Mouse (Mus musculus): Measurements from ENCODE around the gene Ndufaf8. TPM values are rescaled to one million over a fixed set of nuclear protein-coding genes. Genes with fewer than 3 reads are reported as not detected.

Gene Ndufaf8
- polyA plus RNA-seq, 1 experiment from 2014 or later: 56.4 TPM

DNA sequence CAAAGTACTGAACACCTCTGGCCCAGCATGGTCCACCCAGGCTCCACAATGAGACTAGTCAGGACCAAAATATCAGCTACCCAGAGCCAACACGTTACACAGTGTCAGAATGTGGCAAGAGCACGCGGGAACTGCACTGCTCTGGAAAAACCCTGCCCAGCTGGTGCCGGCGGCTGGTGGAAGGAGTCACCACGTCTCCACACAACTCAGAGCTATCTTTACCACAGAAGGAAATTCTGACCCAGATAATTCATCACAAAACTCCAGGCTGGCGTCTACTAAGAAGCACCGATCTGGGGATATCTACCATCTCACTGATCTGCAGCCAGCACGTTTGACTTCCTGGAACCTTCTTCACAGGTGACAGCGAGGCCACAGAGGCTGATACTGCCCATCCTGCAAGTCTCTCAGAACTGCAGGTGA lies 40.6 kb downstream of the Ndufaf8 start:
- H3K27me3 ChIP-seq: no peaks in the 10 kb centered on the region
- H3K4me3 ChIP-seq: no peak overlapping the region
- no peak overlapping the region for H3K27ac ChIP-seq (replicated peaks)
- no peak for ATAC-seq (ENCODE audit: low FRiP score, low read depth)
- H3K4me2 ChIP-seq: no peak overlapping the region
- peaks cover 22% of the 10 kb centered on the region for H3K4me1 ChIP-seq (replicated peaks)
- no peaks in the 10 kb centered on the region for H3K9me3 ChIP-seq
- WGBS: 88% methylated on average over 10 of the region's 10 CpGs
- H3K36me3 ChIP-seq: peaks cover 3% of the 10 kb centered on the region
- no peak overlapping the region for H3K9ac ChIP-seq

DNA sequence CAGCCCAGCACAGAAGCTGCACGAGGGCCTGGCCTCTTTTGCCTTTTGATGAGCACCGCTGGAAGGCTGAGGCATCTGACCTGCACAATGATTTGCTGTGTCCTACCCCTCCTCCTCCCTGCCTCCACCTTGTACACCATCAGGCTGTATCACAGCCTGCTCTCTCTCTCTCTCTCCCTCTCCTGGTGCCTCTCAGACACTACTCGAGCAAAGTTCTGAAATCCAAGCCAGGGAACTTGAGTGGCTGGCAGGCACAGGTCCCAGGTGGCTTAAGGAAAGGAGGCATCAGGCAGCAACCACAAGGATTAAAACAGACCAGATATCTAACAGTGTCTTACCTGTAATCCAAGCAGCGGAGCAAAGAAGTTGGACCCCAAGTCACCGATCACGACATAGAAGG lies 41.5 kb downstream of the Ndufaf8 start:
- ATAC-seq (ENCODE audit: low FRiP score, low read depth): no peak
- no peaks in the 10 kb centered on the region for H3K27me3 ChIP-seq
- 73% methylated on average over 6 of the region's 6 CpGs for WGBS
- no peak overlapping the region for H3K27ac ChIP-seq (replicated peaks)
- no peak overlapping the region for H3K4me2 ChIP-seq
- H3K4me1 ChIP-seq (replicated peaks): peaks cover 27% of the 10 kb centered on the region
- no peaks in the 10 kb centered on the region for H3K9me3 ChIP-seq
- H3K36me3 ChIP-seq: no peaks in the 10 kb centered on the region
- no peak overlapping the region for H3K4me3 ChIP-seq
- no peak overlapping the region for H3K9ac ChIP-seq

DNA sequence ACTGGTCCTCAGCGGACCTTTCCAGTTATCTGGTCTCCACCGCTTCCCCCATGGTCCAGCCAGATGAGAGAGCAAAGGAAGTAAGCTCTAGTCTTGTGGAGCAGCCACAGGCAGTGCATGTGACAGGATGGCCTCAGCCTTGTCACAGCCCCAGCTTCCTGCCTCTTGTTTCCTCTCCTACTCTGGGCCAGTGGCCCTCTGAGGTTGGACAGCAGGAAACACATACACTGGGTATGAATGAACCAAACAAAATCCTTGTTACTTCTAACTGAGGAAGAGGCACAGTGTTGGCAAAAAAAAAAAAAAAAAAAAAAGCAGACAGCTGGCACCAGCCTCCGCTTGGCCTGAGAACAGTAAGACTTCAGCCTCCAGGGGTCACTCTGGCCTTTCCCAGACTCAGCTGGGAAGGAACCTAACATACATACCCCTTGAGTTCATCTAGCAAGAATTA lies 43.9 kb downstream of the Ndufaf8 start:
- H3K27me3 ChIP-seq: no peaks in the 10 kb centered on the region

DNA sequence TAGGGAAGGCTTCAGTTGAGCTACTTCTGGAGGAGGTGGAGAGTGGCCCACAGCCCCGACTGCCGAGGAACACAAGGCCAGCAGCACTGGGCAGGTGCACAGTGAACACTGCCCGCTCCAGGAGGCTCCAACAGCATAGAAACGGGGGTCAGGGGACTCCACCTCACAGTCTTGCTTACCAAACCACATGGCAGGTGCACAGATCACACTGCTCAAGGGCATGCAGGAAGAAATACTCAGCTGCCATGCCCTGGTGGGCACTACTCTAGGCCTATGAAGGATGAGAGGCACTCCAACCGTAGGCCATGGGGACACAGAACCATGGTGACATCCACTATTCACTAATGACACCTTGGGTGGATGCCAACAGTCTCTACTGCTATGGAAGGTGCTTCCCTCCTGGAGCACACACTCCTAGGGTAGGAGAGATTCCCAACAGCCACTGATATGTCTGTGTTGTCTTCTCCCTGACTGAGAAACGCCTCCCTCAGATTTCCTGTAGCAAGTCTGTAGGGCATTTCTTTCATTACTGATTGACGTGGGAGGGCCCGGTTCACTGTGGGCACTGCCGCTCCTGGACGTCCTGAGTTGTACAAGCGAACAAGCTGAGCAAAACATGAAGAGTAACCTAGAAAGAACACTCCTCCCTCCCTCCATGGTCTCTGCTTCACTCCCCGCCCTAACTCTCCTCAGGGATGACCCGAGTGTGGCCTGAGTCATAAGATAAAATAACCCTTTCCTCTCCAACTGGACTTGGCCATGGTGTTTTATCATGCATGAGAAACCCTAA lies 45.2 kb downstream of the Ndufaf8 start:
- ATAC-seq (ENCODE audit: low FRiP score, low read depth): no peak

More for the DNA sequence above, 43.9 kb downstream of the Ndufaf8 start:
- Histone ChIP-seq H3K4me3 (no peak overlapping the region), H3K9me3 (no peaks in the 10 kb centered on the region), H3K4me2 (no peak overlapping the region), H3K4me1 (replicated peaks) (peaks cover 13% of the 10 kb centered on the region), H3K9ac (no peak overlapping the region), H3K36me3 (no peaks in the 10 kb centered on the region), H3K27ac (replicated peaks) (peak overlapping the region; percentile 46)
- no peak for ATAC-seq (ENCODE audit: low FRiP score, low read depth)
- 72% methylated on average over 3 of the region's 3 CpGs for WGBS

DNA sequence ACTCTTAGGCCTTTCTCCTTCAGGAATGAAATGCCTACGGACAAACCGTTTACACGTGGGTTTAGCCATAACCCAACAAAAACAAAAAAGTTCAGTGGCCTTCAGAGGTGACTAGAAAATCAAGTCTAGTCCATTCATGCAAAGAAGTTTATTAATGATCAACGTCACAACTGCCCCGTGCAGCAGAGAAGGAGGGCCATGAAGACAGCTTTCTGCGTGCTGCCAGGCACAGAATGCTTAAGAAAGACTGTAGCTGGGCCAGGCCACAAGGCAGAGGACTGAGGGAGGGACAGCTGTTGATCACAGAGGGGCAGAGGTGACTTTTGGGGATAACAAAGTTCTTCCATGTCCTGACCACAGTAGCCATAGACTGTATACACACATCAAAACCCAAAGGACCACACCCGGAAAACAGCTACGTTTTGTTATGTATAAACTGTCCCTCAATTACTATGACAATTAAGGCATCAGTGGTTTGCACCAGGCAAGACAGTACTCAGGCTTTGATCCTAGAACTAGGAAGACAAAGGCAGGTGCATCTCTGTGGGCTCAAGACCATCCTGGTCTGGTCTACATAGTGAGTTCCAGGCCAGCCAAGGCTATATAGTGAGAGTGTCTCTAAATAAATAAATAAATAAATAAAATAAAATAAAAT lies 49.6 kb downstream of the Ndufaf8 start:
- no peaks in the 10 kb centered on the region for H3K27me3 ChIP-seq
- 89% methylated on average over 8 of the region's 8 CpGs for WGBS

More for the DNA sequence above, 45.2 kb downstream of the Ndufaf8 start:
- Histone ChIP-seq H3K36me3 (no peaks in the 10 kb centered on the region), H3K27ac (replicated peaks) (no peak overlapping the region), H3K4me3 (no peak overlapping the region), H3K27me3 (no peaks in the 10 kb centered on the region), H3K9ac (no peak overlapping the region), H3K4me1 (replicated peaks) (peaks cover 14% of the 10 kb centered on the region), H3K4me2 (no peak overlapping the region), H3K9me3 (no peaks in the 10 kb centered on the region)
- WGBS: 71% methylated on average over 13 of the region's 13 CpGs

DNA sequence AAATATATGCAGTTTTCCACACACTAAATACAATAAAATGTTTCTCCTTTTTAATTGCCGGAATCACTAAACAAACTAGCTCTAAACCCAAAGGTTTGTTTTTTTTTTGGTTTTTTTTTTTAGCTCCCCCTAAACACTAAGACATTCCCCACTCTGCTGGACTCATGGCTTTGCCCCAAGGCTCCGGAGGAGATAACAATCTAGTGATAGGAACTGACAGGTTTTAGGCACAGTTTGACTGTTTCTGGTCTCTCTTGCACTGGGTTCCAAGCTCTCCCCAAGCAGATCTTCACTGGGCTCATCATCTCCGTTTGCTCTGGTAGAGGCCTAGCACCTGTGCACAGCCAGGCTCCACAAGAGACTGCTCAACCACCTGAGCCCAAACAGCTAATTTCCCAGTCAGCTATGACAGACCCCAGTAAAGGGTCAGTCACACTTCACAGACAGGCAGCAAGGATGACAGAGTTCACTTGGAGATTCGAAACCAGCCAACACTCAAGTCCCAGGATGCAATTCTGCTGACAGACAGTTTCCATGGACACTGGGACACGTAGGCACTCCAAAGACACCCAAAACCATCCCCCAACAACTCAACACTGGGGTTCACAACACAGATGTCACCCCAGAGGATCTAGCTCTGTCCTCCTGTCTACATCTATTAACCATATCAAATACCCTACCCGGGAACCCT lies 50.9 kb downstream of the Ndufaf8 start:
- no peak for ATAC-seq (ENCODE audit: low FRiP score, low read depth)
- H3K9ac ChIP-seq: peak overlapping the region; percentile 84; the same call in 1 of the 2 replicates
- H3K4me3 ChIP-seq: peak overlapping the region; percentile 67
- H3K4me1 ChIP-seq (replicated peaks): peaks cover 24% of the 10 kb centered on the region
- H3K9me3 ChIP-seq: no peaks in the 10 kb centered on the region
- H3K27me3 ChIP-seq: no peaks in the 10 kb centered on the region
- no peaks in the 10 kb centered on the region for H3K36me3 ChIP-seq
- H3K4me2 ChIP-seq: peak overlapping the region; percentile 74
- peak overlapping the region; percentile 78; the same call in 1 of the 2 replicates for H3K27ac ChIP-seq (replicated peaks)
- WGBS: 37% methylated on average over 6 of the region's 6 CpGs

More for the DNA sequence above, 49.6 kb downstream of the Ndufaf8 start:
- Histone ChIP-seq H3K4me3 (no peak overlapping the region), H3K4me1 (replicated peaks) (peaks cover 36% of the 10 kb centered on the region), H3K4me2 (no peak overlapping the region), H3K9ac (no peak overlapping the region), H3K27ac (replicated peaks) (no peak overlapping the region), H3K36me3 (no peaks in the 10 kb centered on the region), H3K9me3 (no peaks in the 10 kb centered on the region)
- no peak for ATAC-seq (ENCODE audit: low FRiP score, low read depth)

Small RNA genes lying within 50 kb of the gene (microRNA-seq; reads per million reads assigned to microRNA genes)
- gene Gm25948: not detected

Other genes starting within 250 kb of the Ndufaf8 start
- 102 and 109 TPM in 2 replicates for gene Chmp6, start 185.5 kb upstream of the Ndufaf8 start, polyA plus RNA-seq (2015; fragmentation: Nextera tagmentation; extraction: Ambion mirVana)
- gene Baiap2, start 156.2 kb upstream of the Ndufaf8 start, polyA plus RNA-seq (2015; fragmentation: Nextera tagmentation; extraction: Ambion mirVana): 16.8 and 20.1 TPM in 2 replicates
- gene Aatk, start 51.8 kb upstream of the Ndufaf8 start, polyA plus RNA-seq (2015; fragmentation: Nextera tagmentation; extraction: Ambion mirVana): 45.7 and 47.5 TPM in 2 replicates
- gene Cep131, start 12.1 kb upstream of the Ndufaf8 start, polyA plus RNA-seq (2015; fragmentation: Nextera tagmentation; extraction: Ambion mirVana): 31.0 and 32.9 TPM in 2 replicates
- gene Tepsin, start 197 bp upstream of the Ndufaf8 start, polyA plus RNA-seq (2015; fragmentation: Nextera tagmentation; extraction: Ambion mirVana): 22.0 and 25.5 TPM in 2 replicates
- 112 and 116 TPM in 2 replicates for gene Slc38a10, start 52.4 kb downstream of the Ndufaf8 start, polyA plus RNA-seq (2015; fragmentation: Nextera tagmentation; extraction: Ambion mirVana)
- gene Bahcc1, start 134.0 kb downstream of the Ndufaf8 start, polyA plus RNA-seq (2015; fragmentation: Nextera tagmentation; extraction: Ambion mirVana): 11.5 and 12.5 TPM in 2 replicates
- 3,943 and 4,131 TPM in 2 replicates for gene Actg1, start 249.6 kb downstream of the Ndufaf8 start, polyA plus RNA-seq (2015; fragmentation: Nextera tagmentation; extraction: Ambion mirVana)